Mouse (Mus musculus) CH12.LX (cell line): ENCODE measurements around the gene Magel2.

Experiments
- CTCF ChIP-seq, 2 experiments: IDR thresholded peaks in 1 of 2; conservative IDR thresholded peaks in 1 of 2; 2 replicates each; pipeline ENCODE4 v1.5.1; 2011 to 2012; ENCODE audit warnings: low read depth in 2 of 2, low read length in 2 of 2, improper control_type of control experiment in 1 of 2, inconsistent platforms in 1 of 2, mild to moderate bottlenecking in 1 of 2, moderate library complexity in 1 of 2
- JUND ChIP-seq: conservative IDR thresholded peaks from 2 replicates; pipeline ENCODE4 v1.6.1; 2011; ENCODE audit warnings: low read depth, low read length, improper control_type of control experiment
- KAT2A ChIP-seq: IDR thresholded peaks from 2 replicates; pipeline ENCODE4 v1.6.1; 2012; ENCODE audit warnings: low read length, improper control_type of control experiment, inconsistent platforms; ENCODE audit not compliant: insufficient replicate concordance
- MAZ ChIP-seq: IDR thresholded peaks from 2 replicates; pipeline ENCODE4 v1.6.1; 2012; ENCODE audit warnings: low read depth, mild to moderate bottlenecking, inconsistent platforms, low read length, improper control_type of control experiment, moderate library complexity
- POLR2A ChIP-seq: IDR thresholded peaks from 2 replicates; pipeline ENCODE4 v1.6.1; 2011; ENCODE audit warnings: low read depth, mild to moderate bottlenecking, improper control_type of control experiment, low read length
- POLR2AphosphoS2 ChIP-seq: IDR thresholded peaks from 2 replicates; pipeline ENCODE4 v1.6.1; 2011; ENCODE audit warnings: low read depth, low read length, improper control_type of control experiment
- TBP ChIP-seq: conservative IDR thresholded peaks from 2 replicates; pipeline ENCODE4 v1.6.1; 2011; ENCODE audit warnings: low read depth, low read length, improper control_type of control experiment

DNA sequence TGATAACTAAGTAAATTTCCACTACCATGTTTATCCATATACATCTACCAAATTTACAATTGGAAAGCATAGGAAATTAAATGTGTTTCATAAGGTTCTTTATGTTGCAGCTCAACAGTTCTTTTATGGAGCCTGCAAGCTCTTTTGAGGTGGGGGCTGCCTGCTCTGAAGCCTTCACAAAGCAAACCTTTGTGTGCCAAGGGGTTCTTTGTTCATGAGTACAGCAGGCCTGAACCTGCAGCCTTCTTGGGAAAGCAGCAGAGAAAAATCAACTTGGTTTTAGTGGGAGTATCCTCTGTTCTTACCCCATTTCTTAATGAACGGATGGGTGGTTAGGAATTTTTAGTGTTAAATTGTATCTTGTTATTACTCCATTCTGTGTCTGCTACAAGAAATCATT is 38.4 kb downstream of the Magel2 start:
- no peak for TF ChIP-seq CTCF (conservative IDR thresholded peaks at IDR 0.05 in 1 of 2, IDR thresholded peaks at IDR 0.05 in 1 of 2; ENCODE audit: low read depth in 2 of 2, low read length in 2 of 2)
- TF ChIP-seq MAZ: no peak
- TF ChIP-seq JUND: no peak
- TF ChIP-seq POLR2A: no peak
- TF ChIP-seq KAT2A: no peak
- no peak for TF ChIP-seq TBP
- TF ChIP-seq POLR2AphosphoS2: no peak
